Mouse (Mus musculus): Measurements from ENCODE around the gene Sh3gl3.

The Sh3gl3 gene

DNA sequence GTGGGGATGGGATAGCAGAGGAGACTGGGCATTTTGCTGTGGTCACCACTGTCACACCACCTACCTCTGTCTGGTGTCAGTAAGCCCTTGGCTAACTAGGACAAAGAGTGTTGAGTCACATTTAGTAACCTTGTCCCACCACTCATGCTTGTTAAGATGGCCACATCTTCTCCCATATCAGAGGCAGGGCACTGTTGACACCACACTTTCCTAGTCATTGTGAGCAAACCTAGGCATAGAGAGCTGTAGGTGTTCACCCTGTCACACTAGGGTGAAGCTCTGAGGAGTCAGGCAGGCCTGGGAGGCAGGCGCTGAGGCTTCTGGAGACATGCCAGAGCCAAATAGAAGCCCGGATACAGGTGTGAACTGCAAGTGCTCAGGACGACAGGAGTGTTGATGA lies at the start of gene Sh3gl3:
Gene Sh3gl3 (plus strand): TSS at position 301 of the 400 bp plus-strand sequence.
- no peak for DNase-seq (ENCODE audit: low spot score in 2 of 2)

DNA sequence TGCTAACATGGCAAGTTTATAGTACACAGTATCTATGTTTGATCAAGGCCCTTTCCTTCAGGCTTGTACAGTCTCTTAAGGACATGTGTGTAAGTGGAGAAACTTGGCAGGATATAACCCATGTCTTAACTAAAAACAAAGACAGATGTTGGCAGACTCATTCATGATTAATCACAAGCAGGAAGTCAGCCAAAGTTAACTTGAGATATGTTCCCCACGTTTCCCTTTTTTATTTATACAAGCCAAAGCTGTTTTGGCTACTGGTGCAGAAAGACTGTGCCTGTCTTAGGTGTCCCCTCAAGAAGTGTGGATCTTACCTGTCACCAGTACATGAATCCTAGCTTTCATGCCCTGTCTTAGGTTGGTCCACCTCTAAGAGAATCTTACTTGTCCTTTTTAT lies 35.4 kb upstream of the Sh3gl3 start:
- DNase-seq (ENCODE audit: low spot score in 2 of 2), result no peak

DNA sequence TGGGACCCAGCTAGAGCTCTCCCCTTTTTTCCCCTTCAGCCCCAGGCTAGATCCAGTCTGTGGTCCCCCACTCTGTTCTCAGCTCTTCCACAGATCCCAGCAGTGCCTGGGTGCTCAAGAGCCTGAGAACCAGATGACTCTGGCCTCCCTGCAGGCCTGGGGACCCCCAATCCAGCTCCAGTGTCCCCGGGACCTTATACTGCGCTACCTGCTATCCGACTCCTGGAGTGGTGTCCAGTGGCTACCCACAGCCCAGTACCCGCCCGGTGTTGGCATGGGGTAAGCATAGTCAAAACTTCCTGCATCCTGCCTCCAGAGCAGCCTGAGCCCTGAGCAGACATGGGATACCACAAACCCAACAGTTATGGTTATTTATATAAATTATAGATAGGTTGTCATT lies 26.5 kb upstream of the Sh3gl3 start:
- DNase-seq (ENCODE audit: low spot score in 2 of 2), result no peak

DNA sequence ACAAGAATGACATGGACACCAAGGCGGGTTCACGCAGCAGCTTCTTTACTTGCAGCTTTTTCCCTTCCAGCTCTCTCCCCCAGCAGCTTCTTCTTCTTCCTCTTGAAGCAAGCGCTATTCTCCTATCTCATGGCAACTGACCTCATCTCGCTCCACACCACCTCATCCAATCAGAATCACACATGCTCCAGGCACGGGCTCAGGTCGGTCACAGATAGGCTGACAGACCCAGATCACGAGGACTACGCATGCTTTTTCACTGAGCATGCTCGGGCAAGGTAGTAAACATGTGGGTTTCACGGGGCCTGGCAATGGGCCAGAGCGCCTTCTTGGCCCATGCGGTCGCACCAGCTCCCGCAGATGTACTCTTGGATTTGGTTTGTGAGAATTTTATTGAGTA lies 9.0 kb upstream of the Sh3gl3 start:
- no peak for DNase-seq (ENCODE audit: low spot score in 2 of 2)

DNA sequence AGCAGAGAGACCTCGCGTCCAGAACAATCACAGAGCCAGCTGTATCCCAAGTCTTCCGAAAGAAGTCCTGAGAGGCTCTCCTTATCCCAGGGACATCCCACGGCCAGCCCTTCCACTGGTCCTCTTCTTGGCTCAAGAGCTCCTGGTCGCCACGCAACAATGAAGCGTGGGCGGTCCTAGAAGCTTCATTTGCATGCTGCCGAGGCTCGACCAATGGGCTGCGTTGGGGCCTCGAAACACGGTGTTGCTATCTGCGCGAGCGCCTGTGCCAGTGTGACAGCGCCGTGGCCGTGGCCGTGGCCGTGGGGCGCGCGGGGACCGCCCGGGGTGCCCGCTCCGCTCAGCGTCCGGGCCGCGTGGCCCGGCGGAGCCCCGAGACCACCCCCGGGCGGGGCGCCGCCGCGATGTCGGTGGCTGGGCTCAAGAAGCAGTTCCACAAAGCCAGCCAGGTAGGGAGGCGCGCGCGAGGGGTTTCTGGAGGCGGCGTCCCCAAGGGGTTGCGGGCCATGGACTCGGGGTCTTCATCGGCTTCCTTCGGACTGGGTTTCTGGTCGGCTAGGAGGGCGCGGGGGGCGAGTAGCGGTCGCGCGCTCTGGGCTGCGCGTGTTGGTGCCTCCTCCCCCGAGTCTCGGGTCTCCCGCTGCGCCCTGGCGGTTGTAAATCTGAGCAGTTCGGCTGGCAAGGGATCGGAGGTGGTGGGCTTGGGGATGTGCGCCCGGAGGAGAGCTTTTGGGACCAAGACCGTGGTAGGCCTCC lies 1.1 kb downstream of the Sh3gl3 start:
- DNase-seq (ENCODE audit: low spot score in 2 of 2), result peak; percentile 92 to 95

DNA sequence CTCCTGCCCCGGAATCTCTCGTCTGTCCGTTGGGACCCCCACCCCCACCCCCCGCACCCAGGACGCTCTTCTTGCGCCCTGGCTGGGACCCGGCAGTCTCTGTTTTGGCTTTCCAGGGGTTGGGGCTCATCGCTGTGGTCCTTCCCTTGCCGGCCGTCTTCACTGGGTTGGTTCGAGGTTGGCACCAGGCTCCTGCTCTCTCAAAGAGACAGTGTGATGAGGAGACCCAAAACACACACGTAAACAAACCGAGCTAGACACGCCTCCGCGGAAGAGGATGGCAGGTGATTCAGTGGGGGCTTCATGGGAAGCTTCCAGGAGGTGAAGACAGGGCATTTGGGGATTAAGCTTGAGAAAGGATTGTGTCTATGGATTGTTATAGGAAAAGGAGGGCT lies 1.7 kb downstream of the Sh3gl3 start:
- DNase-seq (ENCODE audit: low spot score in 2 of 2), result no peak

DNA sequence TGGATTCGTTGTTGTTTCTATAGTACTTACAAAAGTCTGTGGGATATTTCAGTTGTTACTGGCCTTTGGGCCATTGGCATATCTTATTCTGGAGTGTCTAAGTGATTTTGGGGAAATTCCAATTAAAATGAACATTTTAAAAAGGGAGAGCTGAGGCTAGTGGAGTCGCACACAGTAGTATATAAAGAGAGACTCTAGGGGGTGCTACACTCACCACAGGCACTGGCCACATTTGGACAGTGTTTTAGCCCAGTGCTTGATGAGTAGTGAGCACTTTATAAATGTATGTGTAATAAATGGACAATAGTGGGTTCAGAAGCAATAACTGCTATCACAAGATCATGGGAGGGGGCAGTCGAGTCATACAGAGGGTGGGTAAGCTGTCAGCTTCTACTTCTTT lies 2.6 kb downstream of the Sh3gl3 start:
- DNase-seq (ENCODE audit: low spot score in 2 of 2), result no peak

DNA sequence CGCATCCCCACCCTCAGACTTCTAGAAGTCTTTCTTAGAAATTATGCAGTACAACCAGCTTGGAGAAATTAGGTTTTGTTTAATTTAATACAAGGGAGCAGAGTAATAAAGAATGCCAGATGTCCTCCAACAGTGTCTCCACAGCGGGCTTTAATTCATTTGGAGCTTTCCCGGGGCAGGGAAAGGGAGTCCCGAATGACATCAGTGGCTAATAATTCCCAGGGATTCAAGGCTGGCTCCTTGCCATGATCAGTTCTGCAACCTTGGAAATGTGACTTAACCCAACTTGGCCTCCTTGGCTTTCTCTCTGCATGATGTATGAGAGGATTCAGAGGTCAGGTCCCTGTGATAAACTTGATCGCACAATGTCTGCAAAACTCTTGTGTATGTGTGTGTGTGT lies 3.7 kb downstream of the Sh3gl3 start:
- DNase-seq (ENCODE audit: low spot score in 2 of 2), result no peak

DNA sequence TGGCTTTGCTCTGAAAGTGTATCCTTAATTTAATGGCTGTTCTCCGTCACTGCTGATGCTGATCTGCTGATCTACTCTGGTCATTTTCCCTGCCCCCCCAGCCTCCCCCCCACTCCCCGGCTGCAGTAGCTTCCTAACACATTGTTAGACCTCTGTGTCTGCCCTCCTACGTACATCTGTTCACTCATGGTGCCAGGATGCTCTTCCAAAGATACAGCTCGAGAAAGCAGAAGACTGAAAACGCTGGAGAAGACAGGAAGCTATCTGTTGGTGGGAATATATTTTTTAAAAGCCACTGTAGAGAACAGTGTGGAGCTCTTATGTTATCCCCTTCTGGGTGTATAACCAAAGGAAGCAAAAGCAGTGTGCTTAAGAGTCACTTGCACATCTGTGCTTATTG lies 7.3 kb downstream of the Sh3gl3 start:
- DNase-seq (ENCODE audit: low spot score in 2 of 2), result peak in 1 of 2 experiments; percentile 6

DNA sequence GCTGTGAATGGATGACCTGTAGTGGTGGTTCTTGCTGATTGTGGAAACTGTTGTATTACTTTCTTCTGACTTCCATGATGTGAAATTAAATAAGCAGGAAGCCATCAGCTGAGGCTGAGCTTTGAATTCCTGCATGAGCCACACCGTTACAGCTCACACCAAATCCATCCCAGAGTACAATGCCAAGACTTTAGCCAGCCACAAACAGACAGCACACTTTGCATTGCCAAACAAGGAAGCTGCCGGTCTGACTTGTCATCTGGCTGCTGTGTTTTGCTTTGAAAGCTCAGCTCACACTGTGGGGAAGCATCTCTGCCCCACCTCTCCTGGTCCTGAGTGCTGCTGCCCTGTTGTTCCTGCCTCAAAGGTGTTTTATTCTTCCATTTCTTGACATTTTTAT lies 9.1 kb downstream of the Sh3gl3 start:
- DNase-seq (ENCODE audit: low spot score in 2 of 2), result peak in 1 of 2 experiments; percentile 2

DNA sequence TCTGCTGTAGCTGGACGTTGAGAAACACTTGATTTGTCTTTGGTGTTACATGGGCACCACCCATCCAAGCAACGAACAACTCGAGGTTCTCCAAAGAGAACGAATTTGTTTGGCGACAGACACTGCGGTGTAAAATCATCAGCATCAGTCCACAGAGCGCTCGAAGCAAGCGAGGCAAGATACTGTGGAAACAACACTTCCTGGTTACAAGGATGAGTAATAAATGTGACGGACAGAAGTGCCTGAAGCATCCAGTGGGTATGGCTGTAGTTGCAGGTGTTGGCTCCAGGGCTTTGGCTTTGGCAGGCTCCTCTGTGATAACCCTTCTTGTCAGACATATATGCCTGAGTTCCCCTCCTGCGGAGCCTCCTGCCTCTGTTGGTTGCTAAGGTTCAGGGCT lies 18.0 kb downstream of the Sh3gl3 start:
- no peak for DNase-seq (ENCODE audit: low spot score in 2 of 2)

DNA sequence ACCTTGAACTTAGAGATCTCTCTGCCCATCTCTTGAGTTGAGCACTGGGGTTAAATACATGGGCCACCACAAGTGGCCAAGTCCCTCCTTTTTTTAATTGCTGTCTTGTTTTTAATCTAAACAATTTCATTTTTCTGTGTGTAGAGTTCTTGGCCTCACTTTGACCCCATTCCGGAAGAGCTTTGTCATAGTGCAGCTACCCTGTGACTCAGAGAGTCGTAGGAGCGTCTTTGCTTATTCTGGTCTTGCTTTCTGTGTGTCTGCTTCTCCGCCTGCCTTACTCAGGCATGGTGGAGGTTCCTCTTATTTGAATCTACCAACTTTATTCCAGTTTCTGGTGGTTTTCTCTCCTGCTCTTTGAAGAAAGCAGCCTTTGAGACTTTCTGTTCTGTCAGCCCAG lies 18.9 kb downstream of the Sh3gl3 start:
- no peak for DNase-seq (ENCODE audit: low spot score in 2 of 2)

DNA sequence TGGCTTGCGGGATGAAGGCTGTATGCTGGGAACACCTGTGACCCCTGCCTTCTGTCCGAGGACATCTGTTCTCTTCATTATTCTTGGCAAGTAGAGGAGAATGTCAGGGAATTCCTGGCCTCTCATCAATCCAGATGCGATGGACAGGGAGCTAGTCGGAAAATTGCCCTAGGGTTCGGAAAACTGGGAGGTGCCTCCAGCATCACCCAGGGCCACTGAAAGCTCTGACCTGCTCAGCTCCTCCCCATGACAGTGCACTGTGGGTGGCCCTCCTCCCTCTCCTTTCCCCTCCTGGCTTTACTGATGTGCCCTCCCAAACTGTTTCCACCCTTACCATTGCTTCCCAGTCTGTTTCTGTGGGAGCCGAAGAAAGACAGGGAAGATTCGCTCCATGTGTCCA lies 29.5 kb downstream of the Sh3gl3 start:
- no peak for DNase-seq (ENCODE audit: low spot score in 2 of 2)

DNA sequence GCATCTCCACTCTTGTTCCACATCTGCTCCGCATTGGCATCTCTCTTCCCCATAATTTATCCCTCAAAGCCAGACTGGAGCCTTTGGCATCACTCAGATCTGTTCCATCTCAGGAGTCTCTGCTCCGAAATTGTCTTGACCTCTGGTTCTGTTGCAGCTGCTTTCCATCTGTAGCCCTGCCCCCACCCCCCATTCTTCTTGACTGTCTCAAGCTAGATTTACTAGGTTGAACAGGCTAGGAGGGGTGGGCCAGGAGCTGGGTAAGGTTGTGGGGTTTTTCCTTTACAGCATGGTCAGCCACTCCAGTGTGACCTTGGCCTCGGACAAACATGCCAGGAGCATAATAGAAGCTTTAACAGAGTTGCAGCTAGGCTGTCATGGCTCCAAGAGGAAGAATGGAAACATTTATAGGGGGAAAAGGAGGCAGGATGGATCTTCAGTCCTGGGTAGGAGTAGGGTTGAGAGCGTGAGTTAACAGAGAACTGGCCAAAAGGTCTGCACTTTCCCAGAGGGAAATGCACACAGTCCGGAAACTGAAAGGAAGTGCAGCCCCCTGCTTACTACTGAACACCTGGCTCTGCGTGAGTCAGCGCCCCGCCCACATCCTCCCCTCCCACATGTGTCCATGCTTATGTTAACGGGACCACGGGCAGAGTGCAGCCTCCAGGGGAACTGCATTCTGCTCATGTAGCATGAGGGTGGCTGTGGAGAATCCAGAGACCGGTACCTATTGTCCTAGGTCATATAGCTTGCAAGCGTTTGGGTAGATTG lies 30.6 kb downstream of the Sh3gl3 start:
- peak; percentile 27 to 41 for DNase-seq (ENCODE audit: low spot score in 2 of 2)

DNA sequence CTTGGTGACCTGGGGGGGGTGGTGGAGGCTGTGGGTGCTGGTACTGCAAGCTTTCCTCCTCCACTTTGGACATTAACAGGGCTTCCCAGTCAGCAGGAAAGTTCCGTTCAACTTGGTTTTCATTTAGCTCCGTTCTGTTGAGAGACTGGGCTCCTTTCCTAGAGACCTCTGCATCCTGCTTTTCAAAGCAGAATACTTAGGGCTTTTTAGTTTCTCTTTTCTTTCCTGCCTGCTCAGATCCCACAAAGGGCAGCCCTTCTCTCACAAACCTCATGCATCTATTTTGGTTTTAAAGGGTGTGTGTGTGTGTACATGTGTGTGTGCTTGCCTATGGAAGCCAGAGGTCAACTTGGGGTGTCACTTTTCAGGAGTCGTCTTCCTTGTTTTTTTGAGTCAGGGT lies 31.3 kb downstream of the Sh3gl3 start:
- no peak for DNase-seq (ENCODE audit: low spot score in 2 of 2)

DNA sequence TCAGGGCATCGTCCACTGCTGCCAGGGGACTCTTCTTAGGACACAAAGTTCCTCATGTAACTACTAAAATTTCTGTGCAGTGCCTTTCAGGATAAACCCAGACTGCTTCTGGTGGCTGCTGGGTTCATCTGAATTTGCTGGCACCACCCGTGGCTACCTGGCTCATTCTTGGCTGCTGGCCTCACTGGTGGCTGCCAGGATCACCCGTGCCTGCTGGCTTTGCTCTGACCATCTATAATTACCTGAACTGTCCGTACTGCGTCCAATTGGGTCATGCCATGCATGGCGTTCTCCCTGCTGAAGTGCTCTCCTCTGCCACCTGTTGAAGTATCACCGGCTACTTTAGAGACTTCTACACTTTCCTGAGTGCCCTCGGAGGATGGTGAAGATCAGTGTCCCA lies 33.1 kb downstream of the Sh3gl3 start:
- no peak for DNase-seq (ENCODE audit: low spot score in 2 of 2)

DNA sequence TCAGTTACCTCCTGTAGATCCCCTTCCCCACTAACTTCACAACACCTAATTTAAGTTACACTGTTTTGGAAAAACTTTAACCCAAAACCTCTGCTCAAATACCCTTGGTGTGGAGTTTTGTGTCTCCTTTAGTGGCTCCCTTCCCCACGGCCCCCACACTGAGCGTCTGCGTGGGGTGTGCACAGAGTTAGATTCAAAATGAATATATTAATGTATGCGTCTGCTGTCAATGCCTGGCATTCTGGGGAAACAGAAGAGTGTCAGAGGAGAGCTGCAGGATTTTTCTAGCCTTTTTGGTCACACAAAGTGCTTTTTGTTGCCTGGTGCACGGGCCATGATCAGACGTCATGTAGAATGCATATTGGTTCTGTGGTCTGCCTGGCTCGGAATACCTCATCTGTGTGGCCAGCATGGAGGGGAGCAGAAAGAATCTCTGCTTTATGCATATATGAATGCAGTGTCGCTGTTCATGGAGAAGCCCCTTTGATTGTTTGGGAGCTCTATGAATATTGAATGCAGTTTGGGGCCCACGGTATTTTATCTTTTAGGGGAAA lies 47.8 kb downstream of the Sh3gl3 start:
- DNase-seq (ENCODE audit: low spot score in 2 of 2), result no peak

DNA sequence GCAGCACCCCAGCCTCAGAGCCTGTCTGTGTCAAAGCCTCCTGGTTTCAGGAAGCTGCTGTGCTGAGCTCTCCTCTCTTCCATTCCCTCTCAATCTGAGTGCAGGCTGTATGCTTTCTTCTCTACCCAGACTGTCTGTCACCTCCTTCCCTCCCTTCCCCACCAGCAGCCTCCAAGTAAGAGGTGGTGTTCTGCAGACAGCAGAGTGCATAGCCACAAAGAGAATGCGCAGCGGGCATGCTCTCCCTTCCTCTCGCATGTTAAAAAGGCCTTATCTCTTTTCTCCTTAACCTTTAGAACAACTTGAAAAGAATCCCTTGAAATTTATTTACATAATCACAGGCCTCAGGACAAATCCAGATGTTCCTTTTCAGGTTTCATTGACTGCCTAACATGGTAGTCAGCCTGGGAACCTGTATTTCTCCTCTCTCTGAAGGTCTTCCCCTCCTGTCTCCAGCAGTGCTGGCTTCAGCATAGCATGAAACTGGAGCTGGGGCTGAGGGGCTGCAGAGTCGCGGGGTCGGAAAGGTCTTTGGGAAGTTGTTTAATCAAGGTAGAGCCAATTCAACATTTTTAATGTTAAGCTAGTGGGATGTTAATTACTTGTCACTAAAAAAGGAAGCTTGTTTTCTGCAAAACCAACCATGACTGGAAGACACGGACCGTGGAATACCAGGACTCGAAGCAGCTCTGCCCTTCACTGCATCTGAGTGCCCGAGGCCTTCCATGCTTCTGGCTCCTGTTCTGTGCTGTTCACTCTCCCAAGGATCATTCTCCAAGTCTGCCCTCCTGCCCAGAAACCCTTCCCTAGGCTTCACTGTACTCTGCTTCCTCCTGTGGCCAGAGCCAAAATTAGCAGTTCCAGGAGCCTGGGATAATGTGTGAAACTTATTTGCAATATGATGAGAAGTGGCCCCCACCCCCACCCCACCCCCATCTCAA lies 50.5 kb downstream of the Sh3gl3 start:
- DNase-seq (ENCODE audit: low spot score in 2 of 2), result no peak

DNA sequence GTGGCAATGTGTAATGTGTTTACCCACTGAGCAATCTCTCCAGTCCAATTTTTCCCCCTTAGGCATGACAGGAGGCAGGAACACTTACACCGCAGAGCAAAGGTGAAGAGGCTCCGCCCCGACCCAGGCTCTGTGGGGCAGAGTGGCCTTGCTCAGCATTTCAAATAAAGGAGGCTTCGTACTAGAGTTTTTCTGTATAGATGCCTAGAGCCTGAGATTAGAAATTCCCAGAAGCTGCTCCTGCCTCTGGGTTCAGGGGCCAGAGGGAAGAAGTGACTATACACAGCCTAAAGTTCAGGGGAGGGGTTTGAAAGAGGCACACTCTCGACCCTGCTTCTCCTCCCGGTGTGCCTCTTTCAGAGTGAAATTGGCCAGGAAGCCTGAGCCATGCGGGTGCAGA lies 59.6 kb downstream of the Sh3gl3 start:
- DNase-seq (ENCODE audit: low spot score in 2 of 2), result no peak

DNA sequence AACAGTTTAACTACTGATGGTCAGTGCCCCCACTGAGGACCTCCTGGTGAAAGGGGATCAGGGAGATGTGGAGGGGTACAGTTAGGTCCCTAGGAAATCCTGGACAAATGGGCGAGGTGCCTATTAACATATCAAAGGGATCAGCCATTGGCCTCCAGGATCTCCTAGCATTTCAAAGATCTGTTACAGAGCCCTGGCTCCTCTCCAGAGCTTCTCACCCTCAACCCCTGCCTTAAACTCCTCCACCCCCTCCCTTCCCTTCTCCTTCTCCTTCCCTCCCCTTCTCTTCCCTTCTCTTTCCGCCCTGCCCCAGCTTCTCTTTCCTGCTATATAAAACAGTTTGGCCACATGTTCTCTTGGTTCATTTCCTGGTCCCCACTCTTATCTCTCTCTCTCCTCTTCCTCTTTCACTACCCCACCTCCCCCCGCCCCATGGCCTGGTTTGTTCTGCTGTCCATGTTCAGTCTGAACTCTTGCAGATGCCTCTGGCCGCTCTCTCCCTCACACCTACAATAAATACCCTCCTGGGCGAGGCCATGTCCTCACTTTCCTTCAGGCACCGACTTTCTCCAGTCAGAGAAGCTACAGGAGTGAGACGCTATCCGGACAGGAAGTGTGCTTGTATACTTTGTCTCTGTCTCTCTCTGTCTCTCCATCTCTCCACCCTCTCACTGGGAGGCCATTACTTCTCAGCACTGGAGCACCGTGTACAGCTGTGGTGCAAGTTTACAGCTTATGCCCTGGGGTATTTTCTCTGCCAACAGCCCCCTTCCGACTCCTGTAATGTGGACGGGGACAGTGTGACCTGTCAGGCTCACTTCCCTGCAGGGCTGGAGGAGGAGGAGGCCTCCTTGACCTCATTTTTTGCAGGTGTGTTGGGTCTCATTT lies 60.6 kb downstream of the Sh3gl3 start:
- DNase-seq (ENCODE audit: low spot score in 2 of 2), result no peak

DNA sequence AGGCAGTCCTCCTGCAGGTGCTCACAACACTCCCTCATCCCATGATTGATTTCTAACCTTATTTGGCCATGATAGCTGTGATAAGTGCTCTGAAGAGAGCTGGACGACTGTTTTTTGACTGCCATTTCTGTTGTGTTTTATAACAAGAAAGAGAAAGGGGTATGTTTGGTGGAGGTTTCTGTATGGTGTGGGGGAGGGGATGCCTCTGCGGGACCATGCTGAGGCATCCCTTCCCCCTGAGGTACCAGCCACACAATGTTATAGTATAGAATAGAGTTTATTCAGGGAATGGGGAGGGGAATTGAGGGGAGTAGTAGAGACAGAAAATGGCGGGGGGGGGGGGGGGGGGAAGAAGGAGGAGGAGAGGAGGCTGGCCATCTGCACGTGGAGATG lies 61.3 kb downstream of the Sh3gl3 start:
- no peak for DNase-seq (ENCODE audit: low spot score in 2 of 2)

All from right cerebral cortex, adult 2 months (tissue).